Mouse (Mus musculus) layer of hippocampus, adult 9-11 months (tissue): Measurements from ENCODE around the gene 4930535I16Rik.
"Not testable (repeated sequence)": the region's sequence is repeated elsewhere in the genome, so short reads cannot be mapped to it uniquely, and the experiment has no call there.

Experiments
- DNase-seq: peaks from one replicate; pipeline ENCODE4 v3.0.0; 2022

4930535I16Rik gene

DNA sequence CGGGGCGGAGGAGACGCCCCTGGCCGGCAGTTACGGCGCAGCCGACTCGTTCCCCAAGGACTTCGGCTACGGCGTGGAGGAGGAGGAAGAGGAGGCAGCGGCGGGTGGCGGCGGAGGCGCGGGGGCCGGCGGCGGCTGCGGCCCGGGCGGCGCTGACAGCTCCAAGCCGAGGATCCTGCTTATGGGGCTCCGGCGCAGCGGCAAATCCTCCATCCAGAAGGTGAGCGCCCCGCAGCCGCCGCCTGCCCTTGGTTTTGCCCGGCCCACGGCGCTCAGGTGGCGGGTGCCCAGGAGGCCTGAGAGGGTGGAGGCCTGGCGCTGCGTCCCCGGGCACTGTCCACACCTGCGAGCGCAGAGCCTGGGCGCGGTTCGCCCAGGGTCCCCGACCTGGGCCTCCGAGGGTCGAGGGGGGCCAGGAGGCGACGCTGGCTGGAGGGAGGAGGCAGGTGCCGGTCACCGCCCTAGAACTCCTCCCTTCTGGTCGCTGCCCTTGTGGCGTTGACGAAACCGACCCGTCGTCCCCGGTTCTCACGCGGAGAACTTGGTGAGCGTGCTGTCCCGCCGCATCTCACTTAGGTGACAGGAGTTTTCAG lies at the start of gene 4930535I16Rik:
TSS of gene 4930535I16Rik (minus strand) at position 475 of the 593 bp plus-strand sequence.
- DNase-seq: no peak

DNA sequence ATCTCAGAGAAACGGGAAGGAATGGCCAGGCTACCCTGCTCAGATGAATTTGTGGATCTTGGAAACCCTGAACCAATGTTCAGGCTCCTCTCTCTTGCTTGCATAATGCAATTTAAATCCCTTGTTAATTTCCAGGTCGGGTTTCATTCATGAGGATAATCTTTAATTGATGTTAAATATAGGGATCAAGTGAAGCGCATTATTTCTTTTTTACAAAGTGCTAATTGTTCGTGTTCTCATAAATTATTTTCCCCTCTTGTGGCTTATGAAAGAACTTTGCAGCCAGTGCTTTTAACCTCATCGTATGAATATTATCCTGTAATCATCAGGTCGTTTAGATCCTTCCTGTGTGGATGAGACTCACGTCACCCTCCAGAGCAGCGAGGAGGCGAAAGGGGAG lies 44.9 kb upstream of the 4930535I16Rik start:
- no peak for DNase-seq

DNA sequence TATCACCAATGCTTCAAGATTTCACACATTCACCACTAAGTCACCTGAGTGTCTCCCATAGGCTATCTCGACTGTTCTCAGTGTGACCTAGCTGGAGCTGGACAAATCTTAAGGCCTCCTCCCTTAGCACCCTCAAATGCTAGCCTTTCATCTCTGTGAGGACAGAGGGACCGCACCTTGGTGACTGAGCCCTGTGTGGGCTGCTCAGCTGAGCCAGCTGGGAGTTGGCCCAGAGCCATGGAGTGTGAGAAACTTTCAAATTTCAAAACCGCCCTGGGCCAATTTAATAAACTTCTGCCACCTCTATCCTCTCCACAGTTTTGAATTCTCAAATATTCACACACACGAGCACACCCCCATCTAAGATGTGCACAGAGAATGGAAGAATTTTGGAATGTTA lies 43.1 kb upstream of the 4930535I16Rik start:
- DNase-seq: no peak

DNA sequence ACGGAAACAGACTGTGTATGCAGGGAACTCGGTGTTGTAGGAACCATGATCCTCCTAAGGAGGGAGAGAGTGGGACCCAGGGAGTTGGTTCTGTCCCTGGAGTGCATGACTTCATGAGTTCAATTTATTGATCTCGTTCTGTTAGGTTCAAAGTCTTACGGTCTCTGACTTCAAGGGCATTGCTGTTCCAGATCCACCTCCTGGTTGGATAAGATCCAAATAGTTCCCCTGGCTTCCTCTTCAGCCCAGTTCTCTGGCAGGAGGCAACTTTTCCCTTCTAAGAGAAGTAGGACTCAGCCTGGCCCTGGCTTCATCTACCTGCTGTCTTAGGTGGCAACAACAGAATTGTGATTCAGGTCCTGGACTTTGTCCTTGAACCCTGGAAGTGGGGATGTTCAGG lies 40.1 kb upstream of the 4930535I16Rik start:
- no peak for DNase-seq

DNA sequence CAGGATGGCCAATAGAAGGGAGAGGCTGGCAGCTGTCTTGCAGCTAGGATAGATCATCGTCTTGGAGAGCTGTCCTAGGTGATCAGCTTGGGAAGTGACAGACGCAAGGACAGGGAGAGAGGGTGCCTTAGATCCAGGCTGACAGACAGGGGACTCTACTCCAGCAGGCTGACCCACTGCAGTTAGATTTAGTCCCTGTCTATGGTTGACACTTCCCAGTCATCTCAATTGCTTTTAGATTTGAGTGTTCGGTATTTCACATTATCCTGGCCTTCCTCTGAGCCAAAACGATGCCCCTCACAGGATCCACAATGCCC lies 39.6 kb upstream of the 4930535I16Rik start:
- DNase-seq: no peak

DNA sequence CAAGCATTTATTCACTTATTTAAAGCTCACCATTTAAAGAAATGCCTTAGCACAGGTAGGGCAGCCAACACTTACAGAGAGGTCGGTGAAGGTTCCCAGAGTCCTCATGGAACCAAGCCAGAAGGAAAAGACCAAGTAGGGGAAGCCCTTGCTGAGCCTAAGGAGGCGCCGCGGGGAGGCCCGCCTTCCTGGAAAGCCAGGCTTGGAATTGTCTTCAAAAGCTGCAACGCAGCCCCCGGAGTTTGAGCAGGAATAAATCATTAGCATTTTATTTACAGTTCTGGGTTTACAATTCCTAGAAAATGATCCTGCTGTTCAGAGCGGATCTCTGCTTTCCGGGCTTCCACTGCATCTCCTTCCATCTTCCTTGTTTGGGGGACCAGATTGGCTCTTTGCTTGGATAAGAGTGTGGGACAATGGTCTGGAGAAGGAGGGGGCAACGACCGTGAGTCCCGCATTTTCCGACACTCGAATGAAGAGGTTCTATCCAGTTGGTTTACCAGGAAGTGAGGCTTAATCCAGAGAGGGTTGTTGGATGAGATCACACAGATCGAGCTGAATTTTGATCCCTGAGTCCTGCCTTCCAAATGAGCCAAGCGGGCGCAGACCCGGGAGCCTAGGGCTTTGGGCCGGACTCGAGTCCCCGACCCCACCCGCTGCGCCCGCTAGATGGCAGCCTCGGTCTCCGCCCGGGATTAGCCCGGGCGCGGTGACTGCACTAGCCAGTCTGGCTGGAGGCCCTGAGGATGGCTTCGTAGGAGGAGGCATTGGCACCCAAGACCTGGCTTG lies 39.1 kb upstream of the 4930535I16Rik start:
- DNase-seq: peak; percentile 43

DNA sequence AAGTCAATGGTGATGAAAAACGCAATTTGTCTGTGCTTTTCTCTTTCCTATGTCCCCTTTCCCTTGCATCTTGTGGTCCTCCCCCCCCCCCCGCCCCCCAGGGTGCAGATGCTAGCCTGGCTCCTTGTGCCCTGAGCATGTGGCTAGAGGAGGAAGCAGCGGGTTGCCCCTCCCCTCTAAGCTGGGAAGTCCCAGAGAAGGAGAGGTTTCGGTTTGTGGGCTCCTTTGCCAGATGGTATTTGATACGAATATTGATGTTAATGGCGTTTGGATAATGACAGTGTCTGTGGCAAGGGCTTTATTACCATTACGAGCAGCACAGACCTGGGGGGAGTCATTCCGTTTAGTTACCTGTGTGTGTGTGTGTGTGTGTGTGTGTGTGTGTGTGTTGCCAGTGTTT lies 34.2 kb upstream of the 4930535I16Rik start:
- DNase-seq: no peak

DNA sequence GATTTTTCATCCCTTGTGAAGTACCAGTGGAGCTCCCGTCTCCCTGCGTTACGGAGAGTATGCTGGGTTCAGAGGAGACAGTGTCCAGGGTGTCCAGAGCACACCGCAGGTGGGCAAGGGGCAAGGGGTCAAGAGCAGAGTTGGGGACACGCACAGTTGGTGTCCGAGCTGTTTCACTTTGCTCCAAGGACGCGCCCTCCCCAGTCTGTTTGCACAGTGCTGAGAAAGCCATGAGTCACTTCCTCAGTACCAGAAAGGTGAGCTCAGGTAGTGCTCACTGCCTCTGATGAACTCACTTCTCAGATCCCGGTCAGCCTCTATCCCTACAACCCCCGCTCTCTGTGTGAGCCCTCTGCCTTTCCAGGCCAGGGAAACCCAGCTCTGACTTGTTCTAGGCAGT lies 31.8 kb upstream of the 4930535I16Rik start:
- no peak for DNase-seq

DNA sequence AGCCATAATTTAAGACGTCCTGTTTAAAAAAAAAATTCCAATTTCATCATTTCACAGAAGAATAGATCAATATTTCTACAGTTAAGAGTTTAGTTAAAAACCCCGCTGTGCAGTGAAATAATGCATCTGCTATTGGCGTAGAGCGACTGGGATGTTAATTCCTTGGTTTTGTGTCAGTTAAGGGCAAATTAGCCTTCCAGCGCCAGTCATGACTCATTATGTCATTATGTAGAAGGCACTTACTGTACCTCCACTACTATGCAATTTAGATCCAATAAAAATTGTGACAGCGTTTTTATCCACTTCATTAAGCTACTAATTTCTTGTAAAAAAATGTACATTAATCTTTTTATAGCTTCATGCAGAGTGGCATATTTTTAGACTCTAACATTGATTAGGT lies 31.1 kb upstream of the 4930535I16Rik start:
- DNase-seq: no peak

DNA sequence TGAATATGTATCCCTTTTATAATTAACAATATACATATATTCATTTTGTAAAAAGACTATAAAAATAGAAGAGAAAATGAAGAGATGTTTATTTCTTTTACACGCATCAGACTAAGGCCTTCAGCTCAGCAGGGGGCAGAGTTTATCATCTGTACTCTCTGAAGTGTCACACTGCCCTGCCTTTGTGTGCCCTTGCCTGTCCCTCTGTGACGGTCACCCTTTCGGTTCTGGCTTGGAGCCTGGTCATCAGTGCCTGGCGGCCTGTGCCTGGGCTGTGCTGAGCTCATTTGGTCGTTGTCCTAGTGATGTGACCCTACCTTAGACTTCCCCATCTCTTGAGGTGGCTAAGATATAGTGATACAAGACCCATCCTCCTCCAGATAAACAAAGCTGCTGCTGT lies 29.3 kb upstream of the 4930535I16Rik start:
- no peak for DNase-seq

DNA sequence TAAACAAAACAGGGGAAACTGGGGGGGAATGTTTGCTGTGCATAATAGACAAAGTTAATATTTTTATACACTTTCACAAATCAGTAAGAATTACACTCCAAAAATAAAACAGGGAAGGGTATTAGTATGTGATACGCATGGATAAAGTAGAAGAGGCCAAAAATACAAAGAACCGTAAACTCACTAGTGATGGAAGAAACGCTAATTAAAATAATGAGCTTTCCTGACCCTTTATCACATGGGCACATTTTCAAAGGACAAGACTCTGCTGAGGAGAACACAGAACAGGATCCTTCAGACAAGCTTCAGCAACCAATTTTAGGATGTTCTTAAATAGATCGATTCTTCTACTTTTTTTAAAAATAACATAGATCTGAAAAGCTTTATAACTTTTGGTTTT lies 28.9 kb upstream of the 4930535I16Rik start:
- DNase-seq: no peak

DNA sequence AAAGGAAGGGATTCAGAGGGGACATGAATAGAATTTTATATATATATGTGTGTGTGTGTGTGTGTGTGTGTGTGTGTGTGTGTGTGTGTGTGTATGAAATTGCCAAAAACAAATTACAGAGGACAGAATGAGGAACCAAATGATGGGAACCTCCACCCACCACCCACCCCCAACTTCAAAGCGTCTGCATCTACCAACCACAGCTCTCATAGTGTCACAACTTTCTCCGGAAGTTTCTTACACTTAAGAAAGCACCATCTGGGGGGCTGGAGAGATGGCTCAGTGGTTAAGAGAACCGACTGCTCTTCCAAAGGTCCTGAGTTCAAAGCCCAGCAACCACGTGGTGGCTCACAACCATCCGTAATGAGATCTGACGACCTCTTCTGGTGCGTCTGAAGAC lies 23.1 kb upstream of the 4930535I16Rik start:
- DNase-seq: not testable (repeated sequence)

DNA sequence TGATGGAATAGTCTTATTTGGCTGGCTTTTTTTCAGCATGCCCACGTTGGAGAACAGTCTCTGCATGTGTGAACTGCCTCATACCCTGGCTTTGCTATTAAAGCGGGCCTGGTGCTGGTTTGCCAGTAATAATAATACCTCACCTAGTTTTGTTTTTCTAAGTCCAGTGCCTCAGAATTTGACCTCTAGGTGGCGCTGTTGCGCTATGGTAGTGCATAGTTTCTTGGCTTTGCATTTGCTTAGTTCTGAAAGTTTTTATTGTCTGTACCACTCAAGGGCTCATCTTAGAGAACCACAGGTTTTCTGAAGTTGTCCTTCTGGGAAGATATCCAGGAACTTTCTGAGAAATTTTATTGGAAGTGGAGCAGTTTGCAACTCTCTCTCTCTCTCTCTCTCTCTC lies 22.0 kb upstream of the 4930535I16Rik start:
- peak; percentile 55 for DNase-seq

DNA sequence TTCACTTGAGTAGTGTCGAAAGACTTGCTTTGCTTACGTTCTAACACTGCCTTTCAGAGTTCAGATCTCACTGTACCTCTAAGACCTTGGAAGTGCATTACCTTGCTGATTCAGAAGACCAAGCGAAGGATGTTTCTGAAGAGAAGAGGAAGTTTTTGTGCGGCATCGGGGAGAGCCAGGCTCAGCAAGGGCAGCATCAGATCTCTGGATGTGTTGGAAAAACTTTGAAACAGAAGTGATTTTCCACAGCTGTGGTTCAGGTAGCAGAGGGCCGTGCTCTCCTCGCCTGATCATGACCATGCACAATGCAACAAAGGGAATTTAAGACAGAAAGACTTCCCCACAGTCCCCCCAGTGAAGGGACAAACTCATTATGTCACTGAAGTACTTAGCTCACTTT lies 18.2 kb upstream of the 4930535I16Rik start:
- no peak for DNase-seq

DNA sequence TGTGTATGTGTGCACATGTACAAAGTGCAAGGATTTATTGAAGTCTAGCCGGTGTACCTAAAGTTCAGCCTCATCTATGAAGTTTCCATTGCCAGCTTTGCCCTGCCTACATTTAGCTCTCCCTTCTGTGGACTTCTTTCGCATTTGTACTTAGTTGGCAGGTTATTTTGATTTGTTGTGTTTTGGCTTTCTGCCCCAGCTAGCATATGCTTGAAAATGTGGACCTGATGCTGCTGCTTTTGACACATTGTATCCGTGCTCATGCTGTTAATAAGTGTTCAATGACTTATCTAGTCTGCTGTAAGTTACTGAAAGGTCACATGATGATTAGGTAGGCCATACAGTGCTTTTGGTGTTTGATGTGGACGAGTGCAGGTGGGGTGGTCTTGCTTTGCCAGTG lies 16.5 kb upstream of the 4930535I16Rik start:
- DNase-seq: peak; percentile 61

DNA sequence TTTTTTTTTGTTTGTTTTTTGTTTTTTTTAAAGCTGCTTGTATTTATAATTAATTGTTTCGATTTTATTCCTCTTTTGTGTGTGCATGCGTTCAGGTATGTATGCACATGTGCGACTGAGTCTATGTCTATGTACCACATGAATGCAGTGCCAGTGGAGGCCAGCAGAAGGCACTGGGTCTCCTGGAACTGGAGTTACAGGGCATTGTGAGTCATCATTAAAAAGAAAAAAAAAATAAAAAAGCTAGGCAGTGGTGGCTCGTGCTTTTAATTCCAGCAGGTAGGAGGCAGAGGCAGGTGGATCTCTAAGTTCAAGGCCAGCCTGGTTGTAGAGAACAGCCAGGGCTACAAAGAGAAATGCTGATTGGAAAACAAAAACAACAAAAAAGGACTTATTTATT lies 12.2 kb upstream of the 4930535I16Rik start:
- no peak for DNase-seq

DNA sequence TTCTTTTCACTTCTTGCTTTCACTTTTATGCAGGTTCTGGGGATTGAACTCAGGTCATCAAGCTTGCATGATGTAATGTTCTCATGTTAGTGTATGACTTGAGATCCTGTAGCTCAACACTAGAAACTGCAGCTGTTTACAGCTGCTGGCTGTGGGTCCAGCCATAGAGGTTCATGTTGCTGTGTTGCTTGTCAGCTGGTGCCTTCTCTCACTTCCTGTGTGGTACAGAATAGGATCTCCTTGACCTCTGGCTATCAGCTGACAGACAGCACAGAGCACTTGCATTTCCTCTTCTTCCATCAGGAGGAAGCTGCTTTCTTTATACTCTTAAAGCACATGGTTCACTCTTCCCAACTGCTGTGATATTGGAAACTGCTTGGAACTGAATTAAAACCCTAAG lies 10.1 kb upstream of the 4930535I16Rik start:
- DNase-seq: peak; percentile 62

DNA sequence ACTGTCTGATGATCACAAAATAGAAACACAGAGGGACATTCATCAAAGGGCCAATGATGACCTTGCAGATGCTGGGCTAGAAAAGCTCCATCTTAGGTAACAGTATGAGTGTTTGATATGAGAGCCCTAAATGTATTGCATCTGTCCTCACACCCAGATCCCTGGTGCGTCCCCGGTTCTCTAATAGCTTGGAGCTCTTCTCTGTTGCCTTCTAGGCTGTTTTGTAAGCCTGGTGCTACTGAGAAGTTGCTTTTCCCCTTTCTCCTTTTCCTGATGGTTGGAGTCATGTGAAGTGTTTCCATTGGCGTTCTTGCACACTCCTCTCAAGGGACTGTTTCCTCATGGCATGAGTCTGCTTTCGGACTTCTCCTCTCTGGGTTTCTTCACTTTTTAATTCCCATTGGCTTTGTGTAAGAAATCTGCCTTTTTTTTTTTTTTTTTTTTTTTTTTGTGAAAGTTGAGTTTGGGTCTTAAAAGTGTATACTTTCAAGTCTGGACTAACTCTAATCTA lies 3.3 kb upstream of the 4930535I16Rik start:
- DNase-seq: no peak

DNA sequence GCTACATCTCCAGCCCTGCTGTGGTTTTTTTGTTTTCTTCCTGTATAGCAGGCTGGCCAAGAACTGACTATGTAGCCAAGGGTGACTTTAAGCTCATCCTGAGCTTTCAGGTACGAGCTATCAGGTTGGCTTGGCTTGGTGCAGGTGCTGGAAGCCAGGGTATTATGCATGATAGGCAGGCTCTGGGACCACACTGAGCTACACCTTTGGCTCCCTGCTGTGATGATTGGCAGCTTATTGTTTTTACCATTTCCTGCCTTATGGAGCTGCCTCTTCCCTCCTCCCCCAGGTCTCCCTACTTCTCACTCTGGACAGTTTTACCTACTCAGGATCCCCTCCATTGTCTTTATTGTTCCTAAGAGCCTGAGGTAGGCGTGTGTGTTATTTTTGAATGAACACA lies 1.0 kb upstream of the 4930535I16Rik start:
- no peak for DNase-seq

DNA sequence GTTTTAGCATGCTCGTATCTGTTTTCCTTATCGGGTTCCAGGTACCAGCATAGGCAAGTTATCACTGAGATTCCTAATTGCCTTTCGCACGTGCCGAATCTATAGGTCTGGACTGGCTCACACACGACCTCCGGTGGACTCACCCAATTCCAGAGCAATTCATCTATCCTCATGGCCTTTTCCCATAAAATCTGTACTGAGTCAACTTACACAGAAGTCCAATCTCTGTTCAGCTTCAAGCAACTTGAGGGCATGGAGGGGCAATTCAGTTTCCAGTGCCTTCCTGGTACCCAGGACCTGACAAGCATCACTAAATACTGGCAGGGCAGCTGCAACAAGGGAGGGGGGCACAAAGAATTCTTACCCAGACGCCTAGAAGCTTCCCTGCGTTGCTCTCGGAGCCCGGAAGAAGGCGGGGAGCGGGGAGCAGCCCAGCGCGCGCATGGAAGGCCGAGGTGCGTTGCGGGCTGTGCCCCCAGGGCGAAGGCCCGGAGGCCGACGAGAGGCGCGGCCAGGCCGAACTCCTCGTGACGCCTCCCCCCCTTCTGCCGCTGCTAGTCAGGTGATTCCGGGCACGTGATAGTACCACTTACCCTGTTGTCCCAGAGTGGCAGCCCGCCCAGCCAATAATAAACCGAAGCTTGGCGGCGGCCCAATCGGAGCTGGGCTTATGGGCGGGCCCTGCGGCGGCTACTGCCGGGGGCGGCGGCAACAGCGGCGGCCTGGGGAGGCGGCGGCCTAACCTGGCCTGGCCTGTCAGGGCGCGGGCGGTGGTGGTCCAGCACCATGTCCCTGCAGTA lies 874 bp downstream of the 4930535I16Rik start, which contains the start of gene Rragc:
TSS of gene Rragc (plus strand) at position 699 of the 800 bp plus-strand sequence.
- peak; percentile 100 for DNase-seq

DNA sequence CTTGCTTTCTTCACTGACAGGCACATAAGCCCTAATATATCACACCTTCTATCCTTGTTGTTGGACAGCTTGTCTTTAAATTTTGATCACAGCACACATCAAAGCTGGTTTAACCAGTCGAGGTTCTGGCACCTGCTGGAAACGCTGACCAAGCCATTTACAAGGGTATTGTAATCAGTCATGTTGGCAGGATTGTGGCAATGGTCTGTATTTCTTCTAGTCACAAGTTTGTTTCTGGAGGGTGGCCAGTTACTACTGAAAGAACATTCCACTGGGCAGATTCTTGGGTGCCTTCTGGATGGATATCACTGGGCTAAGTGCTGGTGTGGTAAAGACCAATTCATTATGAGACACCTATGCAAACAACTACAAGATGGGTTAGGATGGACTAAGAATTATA lies 5.4 kb downstream of the 4930535I16Rik start:
- no peak for DNase-seq

DNA sequence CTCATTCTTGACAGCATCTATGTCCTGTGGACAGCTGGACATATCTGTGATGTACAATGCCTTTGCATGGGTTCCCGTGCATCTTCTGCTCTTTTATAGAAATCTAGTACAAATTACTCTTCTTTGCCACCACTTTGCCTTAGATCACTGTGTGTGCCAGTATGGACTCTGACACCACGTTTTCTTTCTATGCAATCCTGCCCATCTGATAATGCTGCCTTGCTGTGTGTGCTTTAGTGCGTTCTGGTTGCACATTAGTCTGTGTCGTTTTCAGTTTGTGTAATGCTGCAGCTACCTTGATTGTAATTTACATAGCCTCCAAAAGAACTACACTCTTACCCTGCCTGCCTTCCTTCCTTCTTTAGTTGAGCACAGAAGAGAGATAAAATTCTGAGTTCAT lies 6.3 kb downstream of the 4930535I16Rik start:
- DNase-seq: no peak

DNA sequence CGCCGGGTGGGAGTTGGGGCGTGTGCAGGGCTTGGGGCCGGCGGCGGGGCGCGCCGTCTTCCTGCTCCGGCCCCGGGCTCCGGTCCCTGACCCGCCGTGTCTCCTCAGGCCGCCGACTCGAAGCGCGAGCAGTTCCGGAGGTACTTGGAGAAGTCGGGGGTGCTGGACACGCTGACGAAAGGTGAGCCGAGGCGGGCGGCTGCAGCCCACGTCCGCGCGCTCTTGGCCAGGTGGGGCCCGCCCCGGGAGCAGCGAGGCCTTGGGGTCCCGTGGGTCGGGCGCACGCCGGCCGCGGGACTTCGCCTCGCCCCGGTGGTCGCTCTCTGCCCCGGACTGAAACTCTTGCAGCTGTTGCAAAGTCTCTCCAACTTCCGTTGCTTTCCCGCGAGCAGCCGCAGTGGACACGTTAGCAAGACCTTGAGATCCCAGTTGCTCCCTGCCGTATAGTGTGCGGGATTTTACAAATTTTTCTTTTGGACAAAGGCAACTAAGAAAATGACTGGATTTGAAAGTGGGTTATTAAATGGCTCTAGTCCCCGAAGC lies 12.6 kb downstream of the 4930535I16Rik start:
- DNase-seq: no peak
